ENCODE assay signal across 1 mouse cellular context in the genomic region with DNA sequence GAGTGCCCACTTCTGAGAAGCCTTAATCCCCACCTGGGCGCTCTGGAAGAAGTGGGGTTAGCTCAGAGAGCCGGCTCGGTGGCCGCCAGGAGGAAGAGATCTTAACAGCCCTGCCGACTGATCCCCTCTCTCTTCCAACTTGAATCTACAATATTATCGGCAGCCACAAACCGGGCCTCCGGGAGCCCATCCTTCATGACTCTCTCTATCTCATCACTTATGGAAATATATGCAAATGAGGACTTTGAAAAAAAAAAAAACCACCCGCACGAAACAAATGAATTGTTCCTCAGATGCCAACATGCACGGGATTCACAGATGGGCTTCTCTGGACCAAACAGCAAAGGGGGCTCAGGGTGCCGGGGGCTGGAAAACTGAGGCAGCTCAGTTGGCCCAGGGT.
TF ChIP-seq lines count a peak whose summit lies in the region.

No protein-coding gene starts in this region.

TF ChIP-seq in CH12.LX, 34 proteins besides CTCF, POLR2A, EP300 and RAD21:
- TF ChIP-seq ZNF384 (IDR thresholded peaks at IDR 0.05; ENCODE audit: low read depth, low read length) (peak; percentile 73), JUN (IDR thresholded peaks at IDR 0.05; ENCODE audit: insufficient read depth, low read depth, low read length) (no peak)
